Mouse (Mus musculus) frontal cortex, postnatal 36 days (tissue): Measurements from ENCODE around the gene Bcl11b.

Experiments
- DNase-seq, 2 experiments: peaks; one replicate each; pipeline ENCODE4 v3.0.0; 2022; ENCODE audit warnings: low spot score in 2 of 2

The Bcl11b gene

GRCm38 (mm10) chr12:107891449-107891848 lies 112.0 kb downstream of the Bcl11b start:
- DNase-seq, result peak; percentile 36 to 46

- no peak for DNase-seq
Observed at GRCm38 (mm10) chr12:107890326-107890725, 113.1 kb downstream of the Bcl11b start.

GRCm38 (mm10) chr12:107889841-107890240 lies 113.6 kb downstream of the Bcl11b start:
- no peak for DNase-seq

- no peak for DNase-seq
Observed at GRCm38 (mm10) chr12:107888646-107889045, 114.8 kb downstream of the Bcl11b start.

GRCm38 (mm10) chr12:107888049-107888448 lies 115.4 kb downstream of the Bcl11b start:
- no peak for DNase-seq

- DNase-seq, result no peak
Observed at GRCm38 (mm10) chr12:107887621-107888020, 115.8 kb downstream of the Bcl11b start.

GRCm38 (mm10) chr12:107884330-107885065 lies 118.9 kb downstream of the Bcl11b start:
- no peak for DNase-seq

GRCm38 (mm10) chr12:107881726-107882125 lies 121.7 kb downstream of the Bcl11b start:
- DNase-seq, result no peak

- no peak for DNase-seq
Observed at GRCm38 (mm10) chr12:107880748-107881147, 122.7 kb downstream of the Bcl11b start.

GRCm38 (mm10) chr12:107879114-107879777 lies 124.2 kb downstream of the Bcl11b start:
- DNase-seq, result no peak

- no peak for DNase-seq
Observed at GRCm38 (mm10) chr12:107876237-107876636, 127.2 kb downstream of the Bcl11b start.

GRCm38 (mm10) chr12:107874467-107875142 lies 128.8 kb downstream of the Bcl11b start:
- DNase-seq, result no peak

GRCm38 (mm10) chr12:107869526-107870050 lies 133.8 kb downstream of the Bcl11b start:
- no peak for DNase-seq

GRCm38 (mm10) chr12:107868291-107868690 lies 135.1 kb downstream of the Bcl11b start:
- DNase-seq, result no peak
